In the genomic region with DNA sequence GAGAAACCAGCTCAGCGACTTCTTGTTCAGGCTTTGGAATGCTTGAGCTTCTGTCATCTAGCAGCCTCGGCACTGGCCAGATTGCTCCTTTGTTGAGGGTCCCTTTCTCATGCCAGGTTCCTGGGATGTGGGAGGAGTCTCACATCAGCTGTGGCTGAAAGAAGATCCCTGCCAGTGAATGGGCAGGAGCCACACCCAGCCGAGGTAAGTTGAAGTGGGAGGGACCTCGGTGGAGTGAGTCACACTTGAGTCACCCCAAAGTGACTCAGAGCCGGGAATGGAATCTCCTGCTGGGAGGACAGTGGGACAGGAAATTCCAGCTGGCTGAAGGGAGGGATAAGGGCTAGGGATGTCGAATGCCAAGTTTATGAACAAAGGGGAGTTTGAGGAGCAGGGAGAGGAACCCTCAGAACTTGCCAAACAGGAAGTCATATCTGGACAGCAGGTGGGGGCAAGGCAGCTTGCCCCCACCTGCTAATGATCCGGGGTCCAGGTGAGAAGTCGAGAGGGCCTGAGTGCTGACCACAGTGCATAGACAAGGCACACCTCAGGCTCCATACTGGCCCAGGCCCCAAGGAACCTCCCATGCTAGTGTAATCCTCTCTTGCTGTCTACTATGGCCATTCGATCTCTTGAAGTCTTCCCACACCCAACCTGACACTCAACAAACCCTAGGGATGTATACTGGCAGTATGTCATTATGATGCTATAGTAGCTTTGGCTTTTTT, we compare ENCODE assay signal across 8 mouse cellular contexts. TPM values are rescaled to one million over a fixed set of nuclear protein-coding genes. Genes with fewer than 3 reads are reported as not detected.
DNase-seq lines count a peak whose midpoint lies in the region; ATAC-seq and TF ChIP-seq lines count a peak whose summit lies in the region.

No protein-coding gene starts in this region.

- no peak overlapping the region for H3K4me2 ChIP-seq in intestine, embryonic 15.5 days (replicated peaks)

- H3K36me3 ChIP-seq in intestine, embryonic 15.5 days, result no peaks in the 10 kb centered on the region

- no peak overlapping the region for H3K4me3 ChIP-seq in gastrocnemius, adult 2 months
- no peak overlapping the region for H3K4me3 ChIP-seq in intestine, embryonic 15.5 days (replicated peaks)
- no peak overlapping the region for H3K4me3 ChIP-seq in lung, adult 2 months (replicated peaks; ENCODE audit: extremely low read depth, low read depth, low read length)

- TF ChIP-seq POLR2A in lung, adult 2 months (IDR thresholded peaks at IDR 0.05; ENCODE audit: borderline replicate concordance, extremely low read depth, low read depth, low read length), result no peak

- no peak overlapping the region for H3K9ac ChIP-seq in intestine, embryonic 15.5 days

- intact Hi-C loops in gastrocnemius, adult 2 months (cut with DNase I), result no loop called here

- peaks cover 8% of the 10 kb centered on the region for H3K4me1 ChIP-seq in intestine, embryonic 15.5 days (replicated peaks)
- 0 out of 2 replicates have a peak, but pooled peaks cover 2% of the 10 kb centered on the region for H3K4me1 ChIP-seq in lung, adult 2 months (ENCODE audit: control insufficient read depth, insufficient read depth, low read length)

- ATAC-seq in intestine, embryonic 15.5 days, result peak; percentile 89

- no peaks in the 10 kb centered on the region for H3K27me3 ChIP-seq in intestine, embryonic 15.5 days (replicated peaks)

- peak; percentile 2 to 49 for DNase-seq in frontal cortex, adult 2 months (ENCODE audit: extremely low spot score in 1 of 2, low spot score in 1 of 2)
- DNase-seq in frontal cortex, postnatal 10 days (ENCODE audit: low spot score in 2 of 2), result no peak
- DNase-seq in adipocyte (ENCODE audit: low spot score), result peak; percentile 39
- DNase-seq in gastrocnemius, adult 2 months, result peak; percentile 62
- peak; percentile 41 for DNase-seq in lung, adult 2 months
- DNase-seq in urinary bladder, postnatal 25 days (ENCODE audit: low spot score), result peak; percentile 43
- DNase-seq in frontal cortex, postnatal 14 days (ENCODE audit: low spot score in 2 of 2), result no peak

- peak overlapping the region; percentile 39 for H3K27ac ChIP-seq in gastrocnemius, adult 2 months
- 0 out of 2 replicates have a peak overlapping the region, but pooled peaks have one; percentile 38 for H3K27ac ChIP-seq in intestine, embryonic 15.5 days

- no peak for TF ChIP-seq CTCF in gastrocnemius, adult 2 months (IDR thresholded peaks at IDR 0.05)
- TF ChIP-seq CTCF in lung, adult 2 months (IDR thresholded peaks at IDR 0.05; ENCODE audit: insufficient read depth, low read length), result no peak

- WGBS in intestine, embryonic 15.5 days, result 16% methylated on average over 9 of the region's 9 CpGs
- 11% methylated on average over 9 of the region's 9 CpGs for WGBS in lung, adult 2 months

- no peaks in the 10 kb centered on the region for H3K9me3 ChIP-seq in intestine, embryonic 15.5 days

RNA-seq across cellular contexts. Expression of a gene that starts 27.1 kb away (rescaled TPM):
- 73.0 and 89.1 TPM in 2 replicates for polyA plus RNA-seq in frontal cortex, adult 2 months (2012; rRNA removed)
- total RNA-seq in gastrocnemius, adult 2 months (2021), result 100 to 1,000 TPM; 155 to 192 TPM
- 42.2 and 46.4 TPM in 2 replicates for polyA plus RNA-seq in intestine, embryonic 15.5 days (2015; fragmentation: Nextera tagmentation; extraction: Ambion mirVana)
- 108 and 150 TPM in 2 replicates for polyA plus RNA-seq in lung, adult 2 months (2012; rRNA removed)

RNA-seq across cellular contexts. Expression of a gene that starts 31.6 kb away (rescaled TPM):
- polyA plus RNA-seq in frontal cortex, adult 2 months (2012; rRNA removed), result 603 and 636 TPM in 2 replicates
- total RNA-seq in gastrocnemius, adult 2 months (2021), result 10 to 100 TPM; 30.1 to 67.9 TPM
- 1,739 and 2,151 TPM in 2 replicates for polyA plus RNA-seq in intestine, embryonic 15.5 days (2015; fragmentation: Nextera tagmentation; extraction: Ambion mirVana)
- polyA plus RNA-seq in lung, adult 2 months (2012; rRNA removed), result 76.1 and 85.7 TPM in 2 replicates

Comparison
In these comparisons a context has a peak if more than half of its experiments do, and no peak if none do; other contexts are left out.
1. DNase-seq: peak in frontal cortex, adult 2 months (2 of 2), adipocyte (single experiment), gastrocnemius, adult 2 months (single experiment), lung, adult 2 months (single experiment) and urinary bladder, postnatal 25 days (single experiment); none in frontal cortex, postnatal 10 days (0 of 2) and frontal cortex, postnatal 14 days (0 of 2).